Mouse (Mus musculus): Measurements from ENCODE around the gene Rbm8a.

The Rbm8a gene

DNA sequence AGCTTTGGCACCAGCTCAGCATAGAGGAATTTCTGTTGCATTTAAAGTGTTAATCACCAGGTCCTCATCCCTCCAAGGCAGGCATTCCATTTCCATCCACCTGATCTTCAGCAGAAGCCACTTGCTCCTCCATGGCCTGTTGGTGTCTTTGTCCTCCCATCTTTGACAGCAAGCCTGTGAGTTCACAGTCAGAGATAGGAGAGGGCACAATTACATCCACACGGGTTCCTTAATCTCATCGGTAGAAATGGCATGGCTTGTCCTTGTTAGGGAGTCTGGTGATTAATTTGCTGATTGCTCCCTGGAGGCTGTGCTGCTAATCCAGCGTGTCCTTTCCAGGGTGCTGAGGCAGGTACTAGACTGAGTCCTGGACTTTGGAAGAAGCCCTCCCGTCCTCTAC, 43.8 kb downstream of the Rbm8a start:
- DNase-seq, result no peak

DNA sequence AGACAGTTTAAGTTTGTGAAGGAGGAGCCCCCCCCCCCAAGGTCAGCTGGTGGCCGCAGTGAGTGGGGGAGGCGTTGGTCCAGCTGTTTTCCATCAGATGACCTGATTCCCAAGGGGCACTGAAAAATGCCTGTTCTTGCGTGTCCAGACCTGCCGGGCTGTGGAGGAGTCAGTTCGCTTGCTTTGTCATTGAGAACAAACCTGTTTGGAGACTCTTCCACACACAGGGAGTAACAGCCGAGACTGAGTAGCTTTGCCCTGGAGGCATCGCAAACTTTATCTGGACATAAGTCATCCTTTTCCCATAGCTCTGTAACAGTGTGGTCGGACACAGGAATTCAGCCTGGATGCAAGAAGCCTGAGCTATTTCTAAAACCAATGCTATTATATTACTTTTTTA, 44.7 kb downstream of the Rbm8a start:
- no peak for DNase-seq

DNA sequence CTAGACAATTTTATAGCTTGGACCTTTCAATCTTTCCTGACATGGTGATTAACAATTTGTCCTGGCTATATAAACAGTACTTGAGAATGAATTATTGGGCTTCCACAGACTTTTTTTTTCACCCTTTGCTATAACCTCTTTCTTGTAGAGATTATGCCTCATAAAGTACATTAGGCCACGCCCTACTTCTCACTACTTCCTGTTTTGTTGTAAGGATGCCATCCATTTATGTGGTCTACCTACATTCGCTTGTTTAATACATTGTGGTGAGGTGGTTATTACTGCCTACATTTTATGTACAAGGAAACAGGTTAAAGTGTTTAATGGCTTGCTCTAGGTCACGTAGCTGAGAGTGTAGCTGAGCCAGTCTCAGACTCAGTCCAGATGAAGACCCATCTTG, 45.4 kb downstream of the Rbm8a start:
- no peak for DNase-seq

DNA sequence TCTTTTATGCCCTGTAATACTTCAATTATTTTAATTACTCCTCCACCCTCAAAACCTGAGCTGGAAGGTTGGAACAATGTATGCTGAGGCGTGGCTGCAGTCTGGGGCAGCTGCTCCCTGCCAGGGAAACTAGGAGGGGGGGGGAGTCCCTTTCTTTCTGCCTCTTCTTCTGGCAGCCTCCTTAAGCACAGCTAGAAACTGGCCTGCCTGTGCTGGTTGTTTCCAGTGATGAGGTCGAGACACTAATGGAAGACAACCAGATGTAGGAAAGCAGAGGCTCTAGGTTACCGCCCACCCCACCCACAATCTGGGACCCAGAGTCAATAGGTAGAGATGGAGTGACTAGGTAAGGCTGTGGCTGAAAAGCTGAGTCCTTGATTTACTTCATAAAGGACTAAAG, 46.0 kb downstream of the Rbm8a start:
- no peak for DNase-seq

DNA sequence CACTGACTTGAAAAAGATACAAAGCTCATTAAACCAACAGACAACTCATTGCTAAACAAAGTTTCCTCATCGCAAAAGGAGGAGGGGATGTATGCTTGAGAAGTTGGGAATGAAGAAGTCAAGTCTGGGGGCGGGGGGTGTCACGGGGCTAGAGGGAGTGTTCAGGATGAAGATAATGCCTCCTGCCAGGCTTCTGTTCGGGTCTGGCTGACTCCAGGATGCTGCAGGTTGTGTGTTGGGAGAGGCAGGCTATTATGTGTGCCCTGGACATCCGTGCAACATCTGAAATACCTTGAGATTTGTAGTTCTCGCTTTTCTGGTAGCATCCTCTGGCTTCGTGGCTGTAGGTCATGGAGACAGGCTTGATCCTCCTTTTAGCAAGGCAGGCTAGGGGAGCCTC, 48.7 kb downstream of the Rbm8a start:
- no peak for DNase-seq

DNA sequence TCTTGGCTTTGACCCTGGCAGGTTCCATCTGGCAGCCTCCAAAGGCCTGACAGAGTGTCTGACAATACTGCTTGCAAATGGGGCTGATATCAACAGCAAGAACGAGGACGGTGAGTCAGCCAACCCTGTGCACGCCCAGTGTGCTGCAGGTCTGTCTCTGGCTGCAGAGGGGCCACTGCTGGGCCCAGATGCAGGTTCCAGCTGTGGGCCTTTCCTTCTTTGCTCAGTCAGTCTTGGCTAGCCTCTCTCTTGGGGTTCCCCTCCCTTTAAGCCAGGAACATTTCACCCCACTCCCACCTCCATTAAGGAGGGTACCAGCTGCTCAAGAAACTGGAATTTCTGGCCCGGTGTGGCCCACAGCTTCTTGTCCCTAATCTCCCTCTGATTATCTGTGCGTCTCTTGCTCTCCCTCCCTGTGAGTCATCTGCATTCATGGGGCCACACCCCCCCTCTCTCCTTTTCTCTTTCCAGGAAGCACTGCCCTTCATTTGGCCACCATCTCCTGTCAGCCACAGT, 49.5 kb downstream of the Rbm8a start:
- no peak for DNase-seq

DNA sequence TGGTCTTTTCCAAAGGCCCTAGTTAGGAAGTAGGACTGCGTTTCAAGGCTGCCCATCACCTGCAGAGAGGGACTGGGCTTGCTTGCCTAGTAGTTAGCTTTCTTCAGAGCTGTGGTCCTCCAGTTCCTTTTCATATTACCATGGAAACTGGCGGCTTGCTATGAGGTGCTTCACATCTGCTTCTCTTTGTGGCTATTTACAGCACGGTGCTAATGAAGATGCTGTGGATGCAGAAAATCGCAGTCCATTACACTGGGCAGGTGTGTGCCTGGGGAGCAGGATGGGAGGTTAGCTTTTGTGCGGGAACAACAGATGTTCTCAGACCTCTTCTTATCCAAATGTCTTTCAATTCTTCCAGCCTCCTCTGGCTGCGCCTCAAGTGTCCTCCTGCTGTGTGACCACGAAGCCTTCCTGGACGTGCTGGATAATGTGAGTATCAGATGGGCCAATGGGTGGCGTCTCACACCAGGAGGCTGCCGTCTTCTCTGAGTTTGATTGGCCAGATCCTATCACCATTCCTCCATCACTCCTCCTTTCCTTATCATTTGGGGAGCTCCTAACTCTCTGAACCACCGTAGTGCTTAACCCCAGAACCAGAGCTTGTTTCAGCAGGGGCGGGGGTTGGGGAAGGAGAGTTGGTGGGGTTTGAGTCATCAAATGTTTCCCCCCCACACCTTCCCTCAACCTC, 50.7 kb downstream of the Rbm8a start:
- no peak for DNase-seq

Data from thymus, postnatal 4 days (tissue).